Mouse (Mus musculus): Measurements from ENCODE around the gene Ripk1. TPM values are rescaled to one million over a fixed set of nuclear protein-coding genes. Genes with fewer than 3 reads are reported as not detected.

The Ripk1 gene
- total RNA-seq, 2 experiments from 2014 or later = 6.0 to 7.6 TPM

DNA sequence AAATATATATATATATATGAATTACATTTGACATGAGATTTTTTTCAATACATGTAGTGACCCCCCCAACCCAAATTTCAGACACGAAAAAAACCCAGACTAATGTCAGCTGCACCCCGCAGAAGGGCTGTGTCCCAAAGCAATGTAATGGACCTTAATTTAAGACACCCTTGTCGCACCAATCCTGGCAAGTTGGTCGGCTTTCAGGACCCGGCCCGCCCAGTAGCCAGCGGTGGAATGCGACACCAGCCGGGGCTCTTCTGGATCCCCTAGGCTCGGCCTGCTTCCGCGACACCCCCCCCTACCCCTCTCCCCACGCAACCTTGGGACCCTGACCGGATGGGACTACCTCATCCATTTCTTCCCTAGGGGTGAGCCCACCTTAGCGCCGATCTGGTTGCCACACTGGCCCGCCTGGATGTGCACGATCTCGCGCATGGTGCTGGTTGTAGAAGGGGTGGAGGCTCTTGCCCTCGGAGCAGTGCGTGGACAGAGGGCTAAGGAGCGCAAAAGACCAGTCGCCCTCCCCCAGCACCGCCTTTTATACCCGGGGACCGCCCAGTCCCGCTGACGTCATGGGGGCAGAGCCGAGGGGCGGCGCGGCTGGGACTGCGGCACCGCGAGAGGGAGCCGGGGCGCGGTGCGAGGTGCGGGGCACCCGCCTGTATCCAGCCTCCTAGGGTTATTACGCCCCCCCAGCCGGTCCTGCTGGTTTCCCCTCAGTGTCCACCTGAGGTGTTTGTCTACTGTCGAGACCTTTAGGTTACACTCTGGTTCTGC is 75.5 kb downstream of the Ripk1 start, which contains the start of gene Tubb2a:
Tubb2a (minus strand) TSS at position 516 of the 780 bp plus-strand sequence.
- DNase-seq = peak; percentile 92 to 96

DNA sequence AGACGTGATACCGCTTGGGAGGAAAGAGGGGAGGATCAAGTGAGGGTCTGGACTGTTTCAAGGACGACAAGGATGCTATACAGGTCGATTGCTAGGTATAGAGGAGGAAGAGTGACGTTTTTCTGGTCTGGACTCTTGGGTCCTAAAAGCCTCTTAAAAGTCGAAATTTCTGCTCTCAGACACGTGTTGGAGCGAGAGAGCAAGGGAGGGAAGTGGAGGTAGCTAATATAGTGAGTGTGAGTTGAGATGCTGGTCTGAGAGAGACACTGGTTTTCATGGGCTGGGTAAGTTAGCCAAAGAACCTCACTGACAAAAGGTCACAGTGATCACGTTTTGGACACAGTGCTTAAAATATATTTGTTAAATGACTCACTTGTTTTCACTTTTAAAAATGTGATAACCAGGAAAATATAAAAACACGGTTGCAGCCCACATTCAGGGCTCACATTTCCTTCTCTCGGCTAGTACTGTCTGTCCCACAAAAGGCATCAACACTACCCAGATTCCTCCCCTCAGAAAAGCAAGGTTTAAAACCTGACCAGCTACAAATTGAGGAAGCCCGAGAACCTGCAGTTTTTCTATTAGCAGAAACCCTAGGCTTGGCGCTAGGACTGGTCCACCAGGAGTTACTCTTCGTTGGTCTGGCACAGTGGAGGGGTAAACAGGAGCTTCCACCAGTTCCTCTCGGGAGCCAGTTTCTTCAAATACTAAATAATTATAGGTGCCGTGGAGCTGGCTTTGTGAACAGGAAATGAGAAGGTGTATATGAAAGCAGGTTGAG is 76.5 kb downstream of the Ripk1 start:
- no peak for DNase-seq

DNA sequence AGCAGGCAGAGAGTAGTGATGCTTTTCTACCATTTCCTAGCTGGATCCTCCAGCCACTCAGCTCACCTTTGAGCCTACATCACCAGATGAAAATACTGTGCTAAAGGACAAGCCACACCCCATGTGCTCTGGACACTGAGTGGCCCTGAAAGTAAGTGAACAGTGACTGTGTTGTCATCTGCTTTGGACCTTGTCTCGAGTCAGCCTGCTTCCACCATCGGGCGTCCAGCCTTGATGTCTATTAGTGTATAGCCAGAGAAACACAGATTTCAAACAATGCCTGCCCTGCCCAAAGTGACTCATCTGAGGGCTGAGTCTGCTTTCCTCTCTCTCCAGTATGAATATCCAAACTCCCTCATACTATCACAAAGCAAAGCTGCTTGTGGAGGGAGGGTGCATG is 77.6 kb downstream of the Ripk1 start:
- DNase-seq = no peak

- no peak for DNase-seq
These were observed 79.8 kb downstream of the Ripk1 start for GRCm38 (mm10) chr13:34081926-34082325.

DNA sequence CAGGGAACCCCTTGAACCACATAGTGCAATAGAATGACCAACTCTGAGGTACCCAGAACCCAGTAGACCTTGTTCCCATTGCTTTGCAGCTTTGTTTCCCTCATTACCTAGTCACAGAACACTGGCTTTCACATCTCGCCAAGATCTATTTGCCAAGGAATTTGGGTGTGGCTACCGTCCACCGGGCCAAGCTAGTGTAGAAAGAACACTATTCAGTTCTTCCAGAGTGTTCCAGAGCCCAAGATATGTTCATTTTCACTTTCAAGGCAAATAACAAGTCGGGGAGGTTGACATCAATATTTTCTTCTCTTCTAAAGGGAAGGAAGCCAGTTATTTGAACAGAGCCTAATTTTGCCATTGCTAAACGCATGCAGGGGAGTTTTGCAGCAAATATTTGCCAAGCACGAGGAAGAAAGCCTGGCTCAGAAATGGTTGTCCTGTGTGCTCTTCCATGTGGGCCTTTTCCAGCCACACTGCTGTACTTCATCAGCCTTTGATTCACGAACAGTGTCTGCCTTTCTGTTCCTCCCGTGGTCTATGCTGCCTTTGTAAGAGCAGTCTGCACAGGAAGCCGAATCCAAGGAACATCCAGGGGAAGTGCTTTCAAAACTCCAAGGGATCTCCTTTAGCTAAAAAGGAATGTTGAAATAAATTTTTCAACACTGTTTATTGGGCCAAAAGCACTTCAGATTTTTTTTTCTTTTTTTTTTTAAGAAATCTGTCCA is 82.0 kb downstream of the Ripk1 start:
- no peak for DNase-seq

Other genes with a start within 250 kb of the Ripk1 start
- not detected for gene Serpinb6e, start 159.0 kb upstream of the Ripk1 start, total RNA-seq (2021)
- under 1 TPM in 1 of 2 experiments, not detected in 1; 0.86 TPM for gene Serpinb6c, start 96.7 kb upstream of the Ripk1 start, total RNA-seq (2021)
- 1 to 10 TPM; 6.2 to 7.8 TPM for gene Nqo2, start 37.7 kb upstream of the Ripk1 start, total RNA-seq (2021)
- gene Serpinb6a, start 431 bp downstream of the Ripk1 start, total RNA-seq (2021) = 10 to 100 TPM; 38.1 to 43.4 TPM
- 10 to 100 TPM; 48.7 to 55.0 TPM for gene Bphl, start 35.2 kb downstream of the Ripk1 start, total RNA-seq (2021)
- 1,000 to 10,000 TPM; 1,112 to 1,144 TPM for gene Tubb2a, start 75.6 kb downstream of the Ripk1 start, total RNA-seq (2021)
- gene Tubb2b, start 128.1 kb downstream of the Ripk1 start, total RNA-seq (2021) = 100 to 1,000 TPM; 255 to 264 TPM
- gene Psmg4, start 160.6 kb downstream of the Ripk1 start, total RNA-seq (2021) = 10 to 100 TPM; 25.1 TPM

All from layer of hippocampus, postnatal 36 days (tissue).